Mouse (Mus musculus) embryo, embryonic 10.5 days (tissue): ENCODE measurements at regions not wholly inside any gene's neighbourhood (a gene's known extent, or its start where the extent isn't known, plus 50 kb on each side); places are given as distances from the start of the nearest gene placed in this dataset.

Experiments used
- DNase-seq: peaks from one replicate; pipeline ENCODE4 v3.0.0-alpha.2; 2015; ENCODE audit warnings: low spot score

DNA sequence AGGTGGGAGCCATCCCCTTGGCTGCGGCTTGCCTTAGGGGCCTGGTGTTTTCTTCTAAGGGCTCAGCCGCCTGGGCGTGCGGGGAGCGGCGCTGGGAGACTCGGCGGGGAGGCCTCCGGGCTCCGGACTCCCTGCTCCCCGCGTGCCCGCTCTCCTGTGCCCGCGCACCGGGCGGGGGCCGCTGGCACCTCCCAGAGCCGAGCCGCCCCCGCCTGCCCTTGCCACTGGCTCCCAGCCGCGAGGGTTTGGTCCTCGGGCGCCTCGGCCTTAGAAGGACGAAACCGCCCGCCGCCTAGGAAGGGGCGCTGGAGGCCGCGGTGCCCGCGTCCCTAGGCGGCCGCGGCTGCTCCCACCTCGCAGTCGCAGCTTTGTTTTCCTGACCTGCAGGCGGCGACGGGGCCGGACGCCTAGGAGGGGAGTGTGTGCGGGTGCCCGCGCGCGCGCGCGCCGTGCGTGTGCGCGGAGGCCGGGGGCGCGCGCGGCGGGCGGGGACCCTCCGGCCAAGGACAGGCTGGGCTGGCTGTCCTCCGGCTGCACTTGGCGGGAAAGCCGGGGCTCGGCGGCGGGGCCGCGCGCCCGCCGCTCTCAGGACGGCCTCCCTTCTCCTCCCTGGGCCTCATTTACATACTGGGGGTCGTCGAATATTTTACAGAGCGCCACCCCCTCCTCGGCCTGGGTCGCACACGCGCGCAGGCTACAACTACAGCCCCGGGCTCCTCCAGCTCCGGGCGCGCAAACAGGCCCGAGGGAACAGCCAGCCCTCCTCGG lies 227.1 kb downstream of the Mef2c start:
- peak; percentile 90 for DNase-seq

GRCm38 (mm10) chr13:83731481-83732006 lies 227.7 kb downstream of the Mef2c start:
- DNase-seq = no peak

DNA sequence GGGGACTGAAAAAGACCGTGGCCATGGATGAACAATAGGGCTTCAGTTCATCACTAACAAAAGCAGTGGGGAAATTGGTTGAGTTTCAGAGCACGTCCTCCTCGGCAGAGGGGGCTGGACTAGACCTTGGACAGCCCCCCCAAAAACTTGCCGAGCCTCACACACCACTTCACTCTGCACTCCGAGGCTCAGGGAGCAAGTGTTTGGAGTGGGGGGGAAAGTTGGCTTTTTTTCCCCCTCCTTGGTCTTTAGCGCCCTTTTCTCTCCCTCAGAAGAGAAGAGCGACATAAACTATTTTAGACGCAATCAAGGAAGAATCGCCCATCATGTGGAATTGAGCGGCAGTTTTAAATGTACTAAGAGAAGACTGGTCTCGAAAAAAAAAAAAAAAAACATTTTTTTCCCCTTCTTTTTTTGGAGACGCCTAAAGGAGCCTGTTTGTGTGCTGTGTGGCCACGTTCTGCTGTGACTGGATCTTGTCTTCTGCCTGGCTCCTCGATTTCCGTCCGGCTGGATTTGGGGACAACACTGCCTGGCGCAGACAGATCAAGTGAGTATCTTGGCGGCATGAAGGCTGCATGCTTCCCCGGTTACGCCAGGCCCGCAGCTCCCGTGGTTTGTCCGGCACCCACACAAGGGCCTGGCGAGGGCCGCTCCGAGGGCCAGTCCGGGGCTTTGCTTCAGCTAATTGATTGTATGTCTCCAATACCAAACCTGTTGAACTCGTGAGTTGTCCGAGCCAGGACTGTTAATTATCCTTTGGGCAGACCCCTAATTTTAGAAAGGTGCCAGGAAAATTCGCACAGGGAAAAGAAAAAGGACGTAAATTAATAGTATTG lies 228.7 kb downstream of the Mef2c start:
- DNase-seq = peak; percentile 88

DNA sequence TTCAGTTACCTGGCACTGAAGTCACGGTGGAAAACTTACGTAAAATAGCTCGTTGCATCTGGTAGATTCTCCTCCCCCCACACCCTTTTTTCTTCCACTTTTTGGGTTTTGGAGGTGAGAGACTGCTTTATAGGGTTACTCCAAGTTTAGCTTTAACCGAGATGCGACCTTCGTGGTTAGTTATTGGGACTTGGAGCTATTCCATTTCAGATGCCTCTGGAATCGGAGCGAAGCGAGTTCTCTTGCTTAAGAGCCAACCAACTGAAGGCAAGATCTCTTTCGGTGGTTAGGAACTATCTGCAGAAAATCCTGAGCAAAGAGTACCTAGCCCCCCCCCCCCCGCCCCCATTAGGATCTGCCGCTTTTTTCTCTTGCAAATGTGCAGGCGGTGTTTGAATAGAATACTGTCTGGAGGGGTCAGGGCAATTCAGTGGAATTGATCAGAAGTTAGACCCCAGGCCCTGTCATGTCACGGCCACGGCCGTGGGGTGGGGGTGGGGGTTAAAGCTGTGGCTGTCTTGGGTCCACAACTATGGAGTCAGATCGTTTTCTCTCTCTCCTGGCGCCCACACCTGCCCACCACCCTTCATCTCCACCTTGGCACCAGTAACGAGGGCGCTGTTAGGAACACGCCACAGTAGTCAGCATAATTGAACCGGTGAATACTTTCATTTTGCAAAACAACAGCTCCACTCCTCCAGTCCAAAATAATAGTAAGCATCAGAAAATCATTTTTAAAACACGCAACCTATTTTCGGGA lies 229.6 kb downstream of the Mef2c start:
- DNase-seq = peak; percentile 62

GRCm38 (mm10) chr13:83733991-83734610 lies 230.3 kb downstream of the Mef2c start:
- DNase-seq = peak; percentile 54

DNA sequence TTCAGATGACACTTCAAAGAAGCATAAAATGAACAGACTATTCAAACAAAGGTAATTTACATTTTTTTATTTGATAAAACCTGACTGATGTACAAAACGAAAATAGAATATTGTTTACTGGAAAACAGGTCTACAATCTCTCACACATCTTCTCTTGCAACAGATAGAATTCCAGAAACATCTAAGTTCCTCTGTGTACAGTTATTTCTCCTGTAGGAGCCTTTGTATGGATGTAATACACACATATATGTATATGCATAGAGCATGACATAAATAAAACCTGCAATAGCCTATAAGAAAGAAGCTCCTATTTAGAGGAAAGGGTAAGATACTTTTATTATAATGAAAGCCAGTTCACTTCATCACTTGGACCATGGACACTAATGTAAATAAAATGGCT lies 230.8 kb downstream of the Mef2c start:
- peak; percentile 21 for DNase-seq

DNA sequence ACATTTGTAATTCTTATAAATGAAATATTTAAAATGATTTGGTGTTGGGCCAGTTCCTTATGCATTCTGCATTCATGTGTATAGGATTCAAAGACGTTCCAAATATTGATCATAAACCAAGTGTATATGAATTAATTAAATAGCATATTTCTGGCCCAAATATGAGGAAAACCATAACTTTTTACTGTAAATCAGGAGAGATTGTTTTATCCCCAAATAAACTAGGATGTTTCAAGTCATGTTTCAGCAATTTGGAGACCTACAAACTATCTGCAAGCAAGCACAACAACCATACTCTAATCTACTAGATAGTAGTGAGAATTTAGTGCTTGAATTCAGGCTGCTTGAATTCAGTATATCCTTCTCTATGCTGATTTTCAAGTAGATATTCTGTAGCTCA lies 231.3 kb downstream of the Mef2c start:
- DNase-seq = no peak

- DNase-seq = peak; percentile 39
Measured at GRCm38 (mm10) chr13:83735631-83736475, 232.0 kb downstream of the Mef2c start.

DNA sequence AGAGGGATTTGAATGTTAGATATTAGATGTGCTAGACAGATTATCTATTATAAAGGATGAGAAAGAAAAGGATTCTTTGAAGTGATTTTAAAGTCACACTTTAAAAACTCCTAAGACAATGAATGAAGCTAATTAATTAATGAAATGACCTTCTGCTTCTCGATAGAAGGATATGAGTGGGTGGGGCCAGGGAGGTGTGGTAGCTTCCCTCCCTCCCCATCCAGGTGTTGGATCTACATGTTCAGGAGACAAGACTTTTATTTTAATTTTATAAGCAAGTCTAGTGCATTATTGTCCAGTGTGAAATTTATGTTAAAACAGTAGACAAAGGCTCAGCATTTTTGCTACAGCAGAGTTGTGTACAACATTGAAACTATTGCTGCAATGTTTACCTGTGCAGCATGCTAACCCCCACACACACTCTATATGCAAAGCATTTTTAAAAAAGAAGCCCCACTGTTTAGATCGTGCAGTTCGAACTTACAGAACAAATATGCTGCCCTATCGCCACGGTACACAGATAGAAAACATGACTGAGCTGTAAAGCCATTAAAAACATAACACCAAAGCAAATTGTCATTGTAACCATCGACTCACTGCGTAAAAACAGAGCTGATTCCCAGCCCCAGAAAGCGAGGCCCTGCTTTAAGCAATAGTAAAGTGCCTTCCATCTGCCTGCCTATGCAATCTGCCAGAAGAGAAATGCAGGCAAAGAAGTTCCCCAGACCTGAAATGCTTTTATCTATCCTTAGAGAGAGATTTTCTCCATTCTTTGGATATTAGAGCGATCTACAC lies 233.4 kb downstream of the Mef2c start:
- no peak for DNase-seq

- peak; percentile 75 for DNase-seq
Measured at GRCm38 (mm10) chr13:83737826-83738527, 234.1 kb downstream of the Mef2c start.

DNA sequence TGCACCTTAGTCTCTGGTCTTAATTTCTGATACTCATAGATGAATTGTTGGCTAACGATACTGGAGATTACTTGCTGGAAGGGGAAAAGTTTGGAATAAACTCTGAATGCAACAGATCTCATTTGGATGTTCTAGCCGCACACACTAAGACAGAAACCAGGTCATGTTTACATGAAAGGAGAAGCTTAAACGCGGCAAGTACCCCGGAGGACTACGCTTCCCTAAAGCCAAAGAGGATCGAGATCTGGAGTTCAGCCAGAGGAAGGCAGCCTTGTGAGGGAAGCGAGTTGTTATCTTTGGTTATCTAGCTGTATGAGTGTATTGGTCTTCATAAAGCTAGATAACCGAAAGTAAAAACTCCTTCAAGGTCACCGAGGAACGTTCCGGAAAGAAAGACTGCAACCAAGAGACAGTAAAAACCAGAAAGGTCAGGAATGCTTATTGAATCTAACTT lies 234.7 kb downstream of the Mef2c start:
- peak; percentile 65 for DNase-seq

DNA sequence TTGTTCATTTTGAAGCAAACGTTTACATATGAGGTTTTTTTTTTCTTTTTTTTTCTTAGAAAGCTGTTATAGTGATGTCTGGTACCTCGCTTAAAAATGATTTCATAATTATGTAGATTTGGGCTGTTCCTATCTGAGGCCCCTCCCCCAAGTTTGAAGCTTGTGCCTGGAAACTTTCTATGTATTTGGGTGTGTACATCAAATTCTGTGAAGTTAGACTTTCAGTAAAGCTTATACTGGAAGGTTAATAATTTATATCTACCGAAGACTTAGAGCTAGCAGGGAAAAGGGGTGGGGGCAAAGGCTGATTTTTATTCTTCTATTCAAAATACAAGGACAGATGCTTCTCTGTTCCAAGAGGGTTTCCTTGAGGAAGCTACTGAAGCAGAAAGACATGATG lies 235.3 kb downstream of the Mef2c start:
- no peak for DNase-seq

DNA sequence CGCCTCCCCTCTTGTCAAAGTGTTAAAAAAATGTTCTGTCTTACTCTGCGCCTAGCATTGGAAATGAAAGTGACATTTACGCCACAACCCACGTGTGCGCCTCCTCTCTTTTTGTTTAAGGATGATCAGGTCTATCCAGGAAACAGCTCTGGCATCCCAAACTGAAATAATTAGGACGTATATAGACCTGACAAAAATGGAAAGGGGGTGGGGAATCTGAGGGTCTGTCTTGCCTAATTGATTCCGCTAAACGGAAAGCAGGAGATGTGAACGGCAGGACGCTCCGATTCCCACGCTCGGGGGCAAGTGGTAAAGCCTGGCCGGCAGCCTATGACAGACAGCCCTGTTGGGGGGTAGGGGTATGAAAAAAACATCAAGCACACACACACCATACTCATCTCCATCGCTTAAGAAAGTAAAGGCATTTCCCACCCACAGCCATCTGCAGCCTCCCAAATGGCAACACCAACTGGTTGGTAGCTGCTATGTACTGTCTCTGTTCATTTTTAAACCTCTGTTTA lies 235.8 kb downstream of the Mef2c start:
- DNase-seq = peak; percentile 88

- DNase-seq = peak; percentile 23
Measured at GRCm38 (mm10) chr13:83740101-83740500, 236.3 kb downstream of the Mef2c start.

- DNase-seq = peak; percentile 25
Measured at GRCm38 (mm10) chr13:83740771-83741170, 236.9 kb downstream of the Mef2c start.

- peak; percentile 74 for DNase-seq
Measured at GRCm38 (mm10) chr13:83741591-83742021, 237.8 kb downstream of the Mef2c start.

GRCm38 (mm10) chr13:83742102-83742501 lies 238.3 kb downstream of the Mef2c start:
- no peak for DNase-seq

DNA sequence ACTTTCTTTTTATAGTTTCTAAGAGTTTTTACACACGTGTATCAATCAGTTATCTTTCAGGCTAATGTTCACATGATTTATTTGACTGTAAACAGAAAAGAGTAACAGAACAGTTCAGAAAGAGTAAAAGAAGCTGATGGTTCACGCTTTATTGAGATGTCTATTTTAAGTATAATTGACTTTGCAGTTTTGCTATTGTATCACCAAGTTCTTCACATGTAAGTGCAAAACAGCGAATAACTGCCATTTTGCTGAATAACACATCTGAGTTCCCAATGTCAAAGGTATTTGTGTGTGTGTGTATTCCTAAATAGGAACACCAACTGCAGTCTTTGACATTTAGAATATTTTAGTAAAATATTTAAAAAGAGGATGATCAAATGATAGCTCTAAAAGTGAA lies 238.7 kb downstream of the Mef2c start:
- DNase-seq = peak; percentile 28

GRCm38 (mm10) chr13:83743381-83743780 lies 239.5 kb downstream of the Mef2c start:
- DNase-seq = peak; percentile 14
